Mouse (Mus musculus): ENCODE data around the gene Pard6b. TPM values are rescaled to one million over a fixed set of nuclear protein-coding genes. Genes with fewer than 3 reads are reported as not detected.

Gene Pard6b
- polyA plus RNA-seq, 1 experiment from 2014 or later: 13.8 TPM

DNA sequence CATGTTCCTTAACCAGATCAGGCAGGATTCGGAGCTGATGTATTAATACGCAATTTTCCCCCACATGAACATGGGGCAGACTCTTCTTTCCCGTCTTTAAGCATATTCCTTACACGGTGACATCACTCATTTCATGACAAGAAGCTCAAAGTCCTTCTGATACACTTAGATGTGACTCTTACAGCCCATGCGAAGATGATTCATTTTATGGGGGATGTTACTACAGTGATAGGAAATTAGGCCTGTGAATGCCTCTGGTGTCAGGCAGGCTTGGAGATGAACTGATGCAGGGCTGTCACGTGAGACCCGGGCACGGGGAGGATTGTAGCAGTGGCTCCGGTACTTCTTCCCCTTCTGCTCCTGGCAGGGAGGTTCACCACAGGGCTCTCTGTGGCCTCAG lies 6.0 kb downstream of the Pard6b start:
- ATAC-seq: peak; percentile 81
- Histone ChIP-seq H3K4me3 (ENCODE audit: low read depth, low read length) (no peak overlapping the region), H3K4me2 (replicated peaks; ENCODE audit: low read depth) (peak overlapping the region; percentile 17; the same call in 1 of the 2 replicates), H3K27ac (ENCODE audit: low read depth, low read length) (peak overlapping the region; percentile 82; the same call in 1 of the 2 replicates), H3K9me3 (ENCODE audit: control insufficient read depth) (no peaks in the 10 kb centered on the region), H3K27me3 (replicated peaks; ENCODE audit: control insufficient read depth, insufficient read depth, low read length) (no peaks in the 10 kb centered on the region), H3K36me3 (ENCODE audit: control insufficient read depth, insufficient read depth) (peaks cover 13% of the 10 kb centered on the region; the same call in 1 of the 2 replicates), H3K4me1 (replicated peaks; ENCODE audit: control insufficient read depth, insufficient read depth, low read length) (0 out of 2 replicates have a peak, but pooled peaks cover 2% of the 10 kb centered on the region), H3K9ac (ENCODE audit: low read depth, low read length) (no peak overlapping the region)
- TF ChIP-seq CTCF (IDR thresholded peaks at IDR 0.05; ENCODE audit: low read depth): no peak
- WGBS: 52% methylated on average over 9 of the region's 9 CpGs

DNA sequence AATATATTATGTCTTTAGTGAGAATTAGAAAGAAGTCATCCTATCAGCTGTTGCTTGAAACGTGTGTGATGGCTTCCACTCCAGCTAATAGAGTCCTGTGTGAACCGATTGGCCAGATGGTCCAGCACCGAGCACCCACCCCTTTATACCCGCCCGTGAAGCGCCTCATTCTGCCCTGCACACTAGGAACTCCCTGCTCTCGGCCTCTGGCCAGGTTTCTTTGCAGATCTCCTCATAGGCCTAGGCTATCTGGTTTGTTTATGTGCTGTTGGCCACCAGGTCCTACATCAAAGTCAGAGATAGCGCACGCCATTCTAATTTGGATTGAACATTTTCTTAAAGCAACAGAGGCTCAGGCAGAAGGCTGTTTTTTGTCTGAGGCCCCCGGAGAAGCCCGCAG lies 10.8 kb downstream of the Pard6b start:
- no peak for ATAC-seq
- Histone ChIP-seq H3K9me3 (ENCODE audit: control insufficient read depth) (no peaks in the 10 kb centered on the region), H3K36me3 (ENCODE audit: control insufficient read depth, insufficient read depth) (peaks cover 19% of the 10 kb centered on the region; the same call in 1 of the 2 replicates), H3K4me3 (ENCODE audit: low read depth, low read length) (no peak overlapping the region), H3K27me3 (replicated peaks; ENCODE audit: control insufficient read depth, insufficient read depth, low read length) (no peaks in the 10 kb centered on the region), H3K9ac (ENCODE audit: low read depth, low read length) (no peak overlapping the region), H3K4me1 (replicated peaks; ENCODE audit: control insufficient read depth, insufficient read depth, low read length) (peaks cover 16% of the 10 kb centered on the region), H3K27ac (ENCODE audit: low read depth, low read length) (no peak overlapping the region), H3K4me2 (replicated peaks; ENCODE audit: low read depth) (no peak overlapping the region)
- TF ChIP-seq CTCF (IDR thresholded peaks at IDR 0.05; ENCODE audit: low read depth): no peak
- WGBS: 58% methylated on average over 11 of the region's 11 CpGs

DNA sequence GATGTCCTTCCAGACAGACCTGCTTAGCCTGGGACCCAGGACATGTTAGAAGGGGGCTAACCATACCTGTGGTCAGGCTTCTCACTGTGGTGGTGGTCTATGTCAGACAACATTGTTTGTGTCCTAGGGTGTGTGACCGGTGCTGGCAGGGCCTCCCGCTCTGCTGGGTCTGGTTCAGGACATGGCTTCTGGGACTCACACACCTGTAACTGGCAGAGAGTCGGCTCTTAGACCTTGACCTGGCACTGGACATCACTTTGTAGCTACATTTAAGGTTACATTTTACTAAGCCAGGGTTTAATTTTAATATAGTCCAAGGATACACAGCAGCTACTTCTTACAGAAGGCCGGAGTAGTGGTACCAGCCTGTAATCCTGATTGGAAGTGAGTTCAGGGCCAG lies 12.3 kb downstream of the Pard6b start:
- no peak for ATAC-seq
- no peaks in the 10 kb centered on the region for H3K27me3 ChIP-seq (replicated peaks; ENCODE audit: control insufficient read depth, insufficient read depth, low read length)
- peaks cover 19% of the 10 kb centered on the region; the same call in 1 of the 2 replicates for H3K36me3 ChIP-seq (ENCODE audit: control insufficient read depth, insufficient read depth)
- 0 out of 2 replicates have a peak overlapping the region, but pooled peaks have one; percentile 50 for H3K27ac ChIP-seq (ENCODE audit: low read depth, low read length)
- 84% methylated on average over 4 of the region's 4 CpGs for WGBS
- H3K4me1 ChIP-seq (replicated peaks; ENCODE audit: control insufficient read depth, insufficient read depth, low read length): peaks cover 17% of the 10 kb centered on the region
- no peaks in the 10 kb centered on the region for H3K9me3 ChIP-seq (ENCODE audit: control insufficient read depth)
- H3K4me3 ChIP-seq (ENCODE audit: low read depth, low read length): no peak overlapping the region
- no peak overlapping the region for H3K9ac ChIP-seq (ENCODE audit: low read depth, low read length)
- no peak for TF ChIP-seq CTCF (IDR thresholded peaks at IDR 0.05; ENCODE audit: low read depth)
- H3K4me2 ChIP-seq (replicated peaks; ENCODE audit: low read depth): no peak overlapping the region

DNA sequence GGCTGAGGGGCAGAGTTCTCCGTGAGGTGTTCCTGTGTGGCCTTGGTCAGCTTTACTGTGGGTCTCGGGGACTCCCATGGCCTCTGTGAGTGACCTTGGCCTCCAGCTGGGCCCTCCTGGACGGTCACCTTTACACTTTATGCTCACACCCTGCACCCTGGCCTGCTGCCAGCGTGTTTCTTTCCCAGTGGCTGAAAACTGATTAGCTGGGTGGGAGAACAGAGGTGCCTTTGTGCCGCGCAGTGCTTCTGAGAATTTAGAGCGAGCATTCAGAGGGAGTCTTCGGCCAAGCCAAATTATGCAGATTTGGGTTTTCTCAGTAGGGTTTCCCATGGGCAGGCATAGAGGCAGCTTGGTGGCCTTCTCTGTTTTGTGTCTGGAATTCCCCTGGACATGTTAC lies 14.3 kb downstream of the Pard6b start:
- H3K27me3 ChIP-seq (replicated peaks; ENCODE audit: control insufficient read depth, insufficient read depth, low read length): no peaks in the 10 kb centered on the region
- no peak overlapping the region for H3K4me2 ChIP-seq (replicated peaks; ENCODE audit: low read depth)
- H3K27ac ChIP-seq (ENCODE audit: low read depth, low read length): peak overlapping the region; percentile 80
- no peak overlapping the region for H3K9ac ChIP-seq (ENCODE audit: low read depth, low read length)
- TF ChIP-seq CTCF (IDR thresholded peaks at IDR 0.05; ENCODE audit: low read depth): no peak
- whole genome bisulfite sequencing: 25% methylated on average over 8 of the region's 8 CpGs
- ATAC-seq: peak; percentile 26
- no peak overlapping the region for H3K4me3 ChIP-seq (ENCODE audit: low read depth, low read length)
- H3K4me1 ChIP-seq (replicated peaks; ENCODE audit: control insufficient read depth, insufficient read depth, low read length): peaks cover 17% of the 10 kb centered on the region
- H3K9me3 ChIP-seq (ENCODE audit: control insufficient read depth): no peaks in the 10 kb centered on the region
- peaks cover 22% of the 10 kb centered on the region; the same call in 1 of the 2 replicates for H3K36me3 ChIP-seq (ENCODE audit: control insufficient read depth, insufficient read depth)

DNA sequence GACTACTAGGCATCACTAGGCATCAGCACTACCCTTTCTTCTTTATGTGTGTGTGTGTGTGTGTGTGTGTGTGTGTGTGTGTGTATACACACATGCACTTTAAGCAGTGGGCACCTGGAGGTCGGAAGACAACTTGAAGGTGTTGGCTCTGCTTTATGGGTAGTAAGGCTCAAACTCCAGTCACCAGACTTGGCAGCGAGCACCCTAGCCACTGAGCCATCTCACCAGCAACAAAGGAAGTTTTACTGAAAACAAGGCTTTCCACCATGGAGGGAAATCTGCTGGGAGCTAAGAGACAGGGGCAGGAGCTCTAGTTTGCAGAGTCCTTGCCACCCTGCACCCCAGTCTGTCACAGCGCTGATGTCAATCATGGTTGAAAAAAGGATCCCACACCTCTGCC lies 15.7 kb downstream of the Pard6b start:
- H3K4me1 ChIP-seq (replicated peaks; ENCODE audit: control insufficient read depth, insufficient read depth, low read length): peaks cover 17% of the 10 kb centered on the region
- TF ChIP-seq CTCF (IDR thresholded peaks at IDR 0.05; ENCODE audit: low read depth): no peak
- no peak overlapping the region for H3K4me3 ChIP-seq (ENCODE audit: low read depth, low read length)
- no peak overlapping the region for H3K9ac ChIP-seq (ENCODE audit: low read depth, low read length)
- no peaks in the 10 kb centered on the region for H3K27me3 ChIP-seq (replicated peaks; ENCODE audit: control insufficient read depth, insufficient read depth, low read length)
- H3K27ac ChIP-seq (ENCODE audit: low read depth, low read length): peak overlapping the region; percentile 50; the same call in 1 of the 2 replicates
- H3K9me3 ChIP-seq (ENCODE audit: control insufficient read depth): no peaks in the 10 kb centered on the region
- no peak overlapping the region for H3K4me2 ChIP-seq (replicated peaks; ENCODE audit: low read depth)
- WGBS: 52% methylated on average over 3 of the region's 3 CpGs
- peak; percentile 41 for ATAC-seq
- H3K36me3 ChIP-seq (ENCODE audit: control insufficient read depth, insufficient read depth): peaks cover 20% of the 10 kb centered on the region; the same call in 1 of the 2 replicates

DNA sequence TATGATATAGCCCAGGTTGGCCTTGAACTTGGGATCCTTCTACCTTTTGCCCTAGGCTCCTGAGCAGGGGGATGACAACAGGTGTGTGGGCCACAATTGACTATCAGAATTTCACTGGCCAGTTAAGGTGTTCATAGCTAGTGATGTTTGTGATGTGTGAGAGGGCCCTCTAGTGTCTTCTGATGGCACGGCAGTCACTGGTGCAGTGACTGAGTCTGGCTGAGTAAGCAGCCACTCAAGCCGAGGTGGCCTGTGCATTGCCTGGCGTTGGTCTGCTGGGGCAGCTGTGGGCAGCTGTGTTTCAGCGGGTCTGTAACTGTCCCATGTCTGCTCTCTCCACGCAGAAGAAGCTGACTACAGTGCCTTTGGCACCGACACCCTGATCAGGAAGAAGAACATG lies 17.2 kb downstream of the Pard6b start:
- ATAC-seq: peak; percentile 35

More for the DNA sequence above, 17.2 kb downstream of the Pard6b start:
- H3K27me3 ChIP-seq (replicated peaks; ENCODE audit: control insufficient read depth, insufficient read depth, low read length): no peaks in the 10 kb centered on the region
- WGBS: 32% methylated on average over 6 of the region's 6 CpGs
- no peak overlapping the region for H3K27ac ChIP-seq (ENCODE audit: low read depth, low read length)
- TF ChIP-seq CTCF (IDR thresholded peaks at IDR 0.05; ENCODE audit: low read depth): peak; percentile 93
- peaks cover 20% of the 10 kb centered on the region; the same call in 1 of the 2 replicates for H3K36me3 ChIP-seq (ENCODE audit: control insufficient read depth, insufficient read depth)
- no peak overlapping the region for H3K4me2 ChIP-seq (replicated peaks; ENCODE audit: low read depth)
- H3K9me3 ChIP-seq (ENCODE audit: control insufficient read depth): no peaks in the 10 kb centered on the region
- H3K9ac ChIP-seq (ENCODE audit: low read depth, low read length): no peak overlapping the region
- H3K4me1 ChIP-seq (replicated peaks; ENCODE audit: control insufficient read depth, insufficient read depth, low read length): peaks cover 15% of the 10 kb centered on the region
- H3K4me3 ChIP-seq (ENCODE audit: low read depth, low read length): no peak overlapping the region

Data from intestine, postnatal 0 days (tissue).